Mouse (Mus musculus) ES-E14 (cell line): ENCODE measurements around the gene Rab11b. TPM values are rescaled to one million over a fixed set of nuclear protein-coding genes. Genes with fewer than 3 reads are reported as not detected.

Source experiments
- DNase-seq: peaks from one replicate; pipeline ENCODE4 v3.0.0-alpha.2; 2013; ENCODE audit warnings: low read depth, low spot score
- H3K27ac ChIP-seq: 2 replicates; pipeline ENCODE4 v1.5.1; 2012; ENCODE audit warnings: low read depth, mild to moderate bottlenecking, low read length, moderate library complexity, mixed read lengths; ENCODE audit not compliant: poor library complexity, insufficient read depth, severe bottlenecking
- H3K36me3 ChIP-seq: 2 replicates; pipeline ENCODE4 v1.6.1; 2012; ENCODE audit warnings: mild to moderate bottlenecking, low read length, moderate library complexity, mixed read lengths; ENCODE audit not compliant: control insufficient read depth, poor library complexity, insufficient read depth, severe bottlenecking
- H3K4me1 ChIP-seq, 2 experiments: fragments of 150-350 bp in 1 of 2; sonication (generic) in 1 of 2; 2 replicates each; pipeline ENCODE4 v1.6.1; 2012; ENCODE audit warnings: low read length in 2 of 2, mild to moderate bottlenecking in 1 of 2, mixed read lengths in 1 of 2; ENCODE audit not compliant: control insufficient read depth in 2 of 2, insufficient read depth in 2 of 2, poor library complexity in 1 of 2
- H3K4me3 ChIP-seq, 2 experiments: fragments of 150-350 bp in 1 of 2; sonication (generic) in 1 of 2; 2 replicates each; pipeline ENCODE4 v1.5.1; 2012; ENCODE audit warnings: low read length in 2 of 2, low read depth in 1 of 2, mild to moderate bottlenecking in 1 of 2, mixed read lengths in 1 of 2; ENCODE audit not compliant: insufficient read depth in 1 of 2, poor library complexity in 1 of 2, severe bottlenecking in 1 of 2
- H3K9ac ChIP-seq: 2 replicates; pipeline ENCODE4 v1.6.1; 2012; ENCODE audit warnings: low read depth, mild to moderate bottlenecking, low read length, mixed read lengths; ENCODE audit not compliant: poor library complexity, insufficient read depth, severe bottlenecking
- H3K9me3 ChIP-seq: fragments of 150-350 bp; sonication (generic); 2 replicates; pipeline ENCODE4 v1.6.1; 2012; ENCODE audit warnings: low read depth, mild to moderate bottlenecking, low read length; ENCODE audit not compliant: control insufficient read depth, insufficient read depth
- CHD2 ChIP-seq: IDR thresholded peaks from 2 replicates; pipeline ENCODE4 v1.6.1; 2014; ENCODE audit warnings: mild to moderate bottlenecking, low read depth, low read length, inconsistent platforms
- HCFC1 ChIP-seq: IDR thresholded peaks from 2 replicates; pipeline ENCODE4 v1.6.1; 2012; ENCODE audit warnings: low read length, inconsistent platforms, borderline replicate concordance; ENCODE audit not compliant: insufficient read depth
- MAFK ChIP-seq: IDR thresholded peaks from 2 replicates; pipeline ENCODE4 v1.6.1; 2014; ENCODE audit warnings: mild to moderate bottlenecking, low read depth, low read length, inconsistent platforms; ENCODE audit not compliant: insufficient read depth
- ZC3H11A ChIP-seq: IDR thresholded peaks from 2 replicates; pipeline ENCODE4 v1.6.1; 2012; ENCODE audit warnings: low read depth, mild to moderate bottlenecking, inconsistent platforms, low read length, borderline replicate concordance
- ZNF384 ChIP-seq: IDR thresholded peaks from 2 replicates; pipeline ENCODE4 v1.6.1; 2012; ENCODE audit warnings: low read depth, low read length, inconsistent platforms
- in situ Hi-C, 2 experiments: fragments of 600-800 bp; cut with MboI; formaldehyde crosslinking; loops; one replicate each; pipeline ENCODE4 v1.15.1; 2025; ENCODE audit warnings: low sequenced_read_pairs in 2 of 2, inconsistent platforms in 1 of 2; ENCODE audit not compliant: unreplicated experiment in 2 of 2
- total RNA-seq: library from RNA; depleted of rRNA; stranded (reverse); fragments of 300-350 nt; gene quantifications from 2 replicates; pipeline ENCODE4 v1.2.3, GENCODE M21; 2012

Rab11b gene
- total RNA-seq, 1 experiment: 34.8 TPM

- Histone ChIP-seq H3K9ac (peak overlapping the region; percentile 73), H3K9me3 (no peaks in the 10 kb centered on the region), H3K27ac (no peak overlapping the region), H3K4me1 (peaks cover 3 to 22% of the 10 kb centered on the region in 2 experiments; a peak in 3 of 4 replicates), H3K36me3 (peaks cover 17% of the 10 kb centered on the region), H3K4me3 (peak overlapping the region; percentile 56 to 84)
- no peak for TF ChIP-seq HCFC1
- no peak for TF ChIP-seq ZNF384
- no peak for TF ChIP-seq ZC3H11A
- no peak for TF ChIP-seq CHD2
- TF ChIP-seq MAFK: no peak
- in situ Hi-C loops: no loop called here
- no peak for DNase-seq
Observed at GRCm38 (mm10) chr17:33780431-33780830, 20.1 kb upstream of the Rab11b start.

- in situ Hi-C loops: no loop called here
- Histone ChIP-seq H3K4me3 (peak overlapping the region in 1 of 2 experiments; percentile 56; a peak in 1 of 4 replicates), H3K4me1 (peaks cover 3 to 22% of the 10 kb centered on the region in 2 experiments; a peak in 3 of 4 replicates)
Observed at GRCm38 (mm10) chr17:33779967-33780295, 19.6 kb upstream of the Rab11b start.

GRCm38 (mm10) chr17:33779271-33779966 is 19.1 kb upstream of the Rab11b start:
- DNase-seq: no peak
- peaks cover 3 to 22% of the 10 kb centered on the region in 2 experiments; a peak in 3 of 4 replicates for H3K4me1 ChIP-seq
- TF ChIP-seq ZNF384: no peak
- no peak for TF ChIP-seq CHD2
- TF ChIP-seq MAFK: no peak
- TF ChIP-seq HCFC1: no peak
- no peak for TF ChIP-seq ZC3H11A
- no peak overlapping the region; a peak in 1 of 4 replicates for H3K4me3 ChIP-seq
- H3K9me3 ChIP-seq: no peaks in the 10 kb centered on the region
- no peak overlapping the region for H3K27ac ChIP-seq
- in situ Hi-C loops: no loop called here
- peaks cover 23% of the 10 kb centered on the region for H3K36me3 ChIP-seq
- 0 out of 2 replicates have a peak overlapping the region, but pooled peaks have one; percentile 43 for H3K9ac ChIP-seq

More at GRCm38 (mm10) chr17:33779967-33780295, 19.6 kb upstream of the Rab11b start:
- no peak overlapping the region for H3K27ac ChIP-seq
- H3K9ac ChIP-seq: no peak overlapping the region
- peaks cover 21% of the 10 kb centered on the region for H3K36me3 ChIP-seq
- DNase-seq: no peak
- no peak for TF ChIP-seq HCFC1
- no peak for TF ChIP-seq MAFK
- H3K9me3 ChIP-seq: no peaks in the 10 kb centered on the region

GRCm38 (mm10) chr17:33775287-33775686 is 15.0 kb upstream of the Rab11b start:
- in situ Hi-C loops: no loop called here
- H3K4me1 ChIP-seq: peaks cover 0 to 12% of the 10 kb centered on the region in 2 experiments; a peak in 1 of 4 replicates
- TF ChIP-seq CHD2 (no peak), MAFK (no peak), ZC3H11A (no peak), ZNF384 (no peak), HCFC1 (no peak)
- H3K36me3 ChIP-seq: peaks cover 23% of the 10 kb centered on the region
- no peak overlapping the region for H3K4me3 ChIP-seq
- no peak for DNase-seq
- H3K9me3 ChIP-seq: no peaks in the 10 kb centered on the region
- H3K9ac ChIP-seq: no peak overlapping the region
- no peak overlapping the region for H3K27ac ChIP-seq
